Mouse (Mus musculus) thymus, adult 2 months (tissue): ENCODE measurements around the gene Ctxn1.

ENCODE experiments used
- CTCF ChIP-seq: fragments of 200-500 bp; IDR thresholded peaks from 2 replicates; pipeline ENCODE4 v1.5.1; 2012; ENCODE audit warnings: mild to moderate bottlenecking, control low read depth, low read length, moderate library complexity, borderline replicate concordance; ENCODE audit not compliant: control insufficient read depth, poor library complexity, insufficient read depth; ENCODE audit errors: extremely low read depth
- POLR2A ChIP-seq: fragments of 200-500 bp; IDR thresholded peaks from 2 replicates; pipeline ENCODE4 v1.6.1; 2012; ENCODE audit warnings: mild to moderate bottlenecking, low read length, control low read depth, moderate library complexity; ENCODE audit not compliant: control insufficient read depth, poor library complexity, insufficient read depth; ENCODE audit errors: extremely low read depth

- TF ChIP-seq CTCF: no peak
- no peak for TF ChIP-seq POLR2A
Measured at GRCm38 (mm10) chr8:4259125-4259804, at the start of gene Ctxn1.
